1 mouse cellular context compared by ENCODE assay signal in the genomic region with DNA sequence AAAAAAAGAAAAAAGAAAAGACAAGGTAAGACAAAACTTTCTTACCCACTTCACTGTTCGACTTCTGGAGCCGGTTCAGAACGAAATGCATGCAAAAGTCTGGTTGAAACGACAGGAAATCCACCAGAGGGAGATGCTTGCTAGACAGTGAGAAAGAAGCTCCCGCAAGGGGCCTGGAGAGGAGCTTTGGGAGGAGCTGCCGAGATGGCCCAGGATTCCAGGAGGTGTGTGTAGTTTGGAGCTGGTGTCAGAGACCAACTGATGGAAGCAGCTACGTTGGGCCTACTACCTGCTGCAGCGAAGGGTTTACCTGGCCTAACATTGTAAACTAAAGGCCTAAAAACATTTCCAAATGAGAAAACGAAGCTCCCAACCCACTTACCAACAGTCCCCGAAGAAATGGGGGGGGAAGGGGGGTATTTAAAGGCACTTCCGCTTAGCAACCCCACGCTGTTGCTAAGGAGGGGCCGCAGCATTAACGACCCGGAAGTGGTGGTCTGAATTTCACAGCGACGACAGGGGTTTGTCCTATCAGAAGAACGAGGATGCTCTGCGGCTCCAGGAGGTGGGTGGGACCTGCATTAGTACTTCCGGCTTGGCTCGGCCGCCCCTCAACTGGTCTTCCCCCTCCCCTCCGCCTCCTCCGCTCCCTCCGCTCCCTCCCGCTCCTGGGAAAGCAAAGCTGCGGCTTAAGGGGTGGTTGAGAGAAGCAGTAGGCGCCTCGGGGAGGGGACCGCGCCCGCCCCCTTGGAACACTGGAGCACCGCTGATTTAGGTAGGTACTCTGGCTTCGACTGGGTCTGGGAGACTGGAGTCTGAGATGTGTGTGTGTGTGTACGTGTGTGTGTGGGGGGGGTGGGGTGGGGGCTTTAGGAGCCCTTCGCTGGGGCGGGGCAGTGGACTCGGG.
TF ChIP-seq lines count a peak whose summit lies in the region.

Trip4 (minus strand) TSS at position 401 of the 907 bp plus-strand sequence.
Csnk1g1 (plus strand) TSS at position 531 of the 907 bp plus-strand sequence.

TF ChIP-seq in CH12.LX, 34 proteins besides CTCF, POLR2A, EP300 and RAD21 (continued from another document):
- no peak for TF ChIP-seq CHD1 (IDR thresholded peaks at IDR 0.05; ENCODE audit: low read depth, low read length)
- no peak for TF ChIP-seq GABPA (IDR thresholded peaks at IDR 0.05; ENCODE audit: insufficient replicate concordance, low read depth, low read length)
- peak; percentile 70; the same call in 1 of the 2 replicates for TF ChIP-seq ZMIZ1 (IDR thresholded peaks at IDR 0.05; ENCODE audit: low read depth, low read length)
- TF ChIP-seq PAX5 (IDR thresholded peaks at IDR 0.05; ENCODE audit: low read length) = no peak
- no peak for TF ChIP-seq BHLHE40 (IDR thresholded peaks at IDR 0.05; ENCODE audit: low read depth, low read length)
- TF ChIP-seq ZC3H11A (IDR thresholded peaks at IDR 0.05; ENCODE audit: low read depth, low read length) = no peak
- TF ChIP-seq UBTF (IDR thresholded peaks at IDR 0.05; ENCODE audit: low read depth, low read length) = no peak
- TF ChIP-seq MXI1 (IDR thresholded peaks at IDR 0.05; ENCODE audit: low read depth, low read length) = peak; percentile 94
- no peak for TF ChIP-seq JUN (IDR thresholded peaks at IDR 0.05; ENCODE audit: insufficient read depth, low read depth, low read length)
- no peak for TF ChIP-seq MEF2A (IDR thresholded peaks at IDR 0.05; ENCODE audit: borderline replicate concordance, low read depth, low read length)
- no peak for TF ChIP-seq MAFK (IDR thresholded peaks at IDR 0.05; ENCODE audit: insufficient replicate concordance, low read length)
- peak; percentile 87 for TF ChIP-seq HCFC1 (IDR thresholded peaks at IDR 0.05; ENCODE audit: low read depth, low read length)
- TF ChIP-seq TBP (conservative IDR thresholded peaks at IDR 0.05; ENCODE audit: low read depth, low read length) = peak; percentile 90
- TF ChIP-seq CHD2 (IDR thresholded peaks at IDR 0.05; ENCODE audit: low read length) = peak; percentile 92
- TF ChIP-seq MYC (IDR thresholded peaks at IDR 0.05; ENCODE audit: low read depth, low read length) = no peak
- no peak for TF ChIP-seq RCOR1 (conservative IDR thresholded peaks at IDR 0.05; ENCODE audit: low read depth, low read length)
- TF ChIP-seq SIN3A (IDR thresholded peaks at IDR 0.05; ENCODE audit: low read length) = peak; percentile 99
- TF ChIP-seq TCF12 (IDR thresholded peaks at IDR 0.05; ENCODE audit: low read depth, low read length) = peak; percentile 16; the same call in 1 of the 2 replicates
- no peak for TF ChIP-seq ETS1 (conservative IDR thresholded peaks at IDR 0.05; ENCODE audit: low read depth, low read length)
- no peak for TF ChIP-seq ZKSCAN1 (IDR thresholded peaks at IDR 0.05; ENCODE audit: borderline replicate concordance, low read depth, low read length)
- peak; percentile 43; the same call in 1 of the 2 replicates for TF ChIP-seq KAT2A (IDR thresholded peaks at IDR 0.05; ENCODE audit: insufficient replicate concordance, low read length)
- peak; percentile 100 for TF ChIP-seq ELF1 (IDR thresholded peaks at IDR 0.05; ENCODE audit: low read depth, low read length)
- TF ChIP-seq IRF4 (IDR thresholded peaks at IDR 0.05; ENCODE audit: low read depth, low read length) = no peak; the same call in 1 of the 2 replicates
- TF ChIP-seq ZNF384 (IDR thresholded peaks at IDR 0.05; ENCODE audit: low read depth, low read length) = no peak
- 0 out of 2 replicates have a peak, but pooled peaks have one; percentile 27 for TF ChIP-seq NRF1 (IDR thresholded peaks at IDR 0.05; ENCODE audit: low read depth, low read length)
- TF ChIP-seq NELFE (IDR thresholded peaks at IDR 0.05; ENCODE audit: low read depth, low read length) = no peak
- no peak for TF ChIP-seq USF2 (conservative IDR thresholded peaks at IDR 0.05; ENCODE audit: low read depth, low read length)
- peak; percentile 90 for TF ChIP-seq MAZ (IDR thresholded peaks at IDR 0.05; ENCODE audit: low read depth, low read length)
- no peak for TF ChIP-seq USF1 (IDR thresholded peaks at IDR 0.05; ENCODE audit: low read depth, low read length)
- TF ChIP-seq MAX (IDR thresholded peaks at IDR 0.05; ENCODE audit: low read length) = no peak
